Mouse (Mus musculus) neural tube, embryonic 13.5 days (tissue): Measurements from ENCODE around the gene Prg3. TPM values are rescaled to one million over a fixed set of nuclear protein-coding genes. Genes with fewer than 3 reads are reported as not detected.

Experiments used
- ATAC-seq: fragments of 200-750 bp; cut with Nextera tagmentation; 2 replicates; pipeline ENCODE4 v1.8.0; 2017; ENCODE audit warnings: low read depth, mild to moderate bottlenecking, moderate TSS enrichment, moderate library complexity
- H3K27ac ChIP-seq: fragments of 300-500 bp; sonication (generic); replicated peaks from 2 replicates; pipeline ENCODE4 v1.5.1; 2015; ENCODE audit warnings: moderate library complexity, mild to moderate bottlenecking, inconsistent platforms
- H3K27me3 ChIP-seq: fragments of 300-500 bp; sonication (generic); 2 replicates; pipeline ENCODE4 v1.6.1; 2015; ENCODE audit warnings: mild to moderate bottlenecking, inconsistent platforms
- H3K36me3 ChIP-seq: fragments of 300-500 bp; sonication (generic); 2 replicates; pipeline ENCODE4 v1.6.1; 2015; ENCODE audit warnings: mild to moderate bottlenecking, inconsistent platforms
- H3K4me1 ChIP-seq: fragments of 300-500 bp; sonication (generic); replicated peaks from 2 replicates; pipeline ENCODE4 v1.6.1; 2015; ENCODE audit warnings: inconsistent platforms
- H3K4me2 ChIP-seq: fragments of 300-500 bp; sonication (generic); 2 replicates; pipeline ENCODE4 v1.6.1; 2015; ENCODE audit warnings: inconsistent platforms, mild to moderate bottlenecking, moderate library complexity
- H3K4me3 ChIP-seq: fragments of 300-500 bp; sonication (generic); 2 replicates; pipeline ENCODE4 v1.5.1; 2015; ENCODE audit warnings: mild to moderate bottlenecking, inconsistent platforms
- H3K9ac ChIP-seq: fragments of 300-500 bp; sonication (generic); 2 replicates; pipeline ENCODE4 v1.6.1; 2015; ENCODE audit warnings: moderate library complexity, mild to moderate bottlenecking, inconsistent platforms
- H3K9me3 ChIP-seq: fragments of 300-500 bp; sonication (generic); 2 replicates; pipeline ENCODE4 v1.6.1; 2016; ENCODE audit warnings: inconsistent platforms
- WGBS: fragments of 180-500 bp; shearing (Covaris S2); methylation state at CpG from one replicate; pipeline ENCODE4 v1.1.7; 2015; 5-methylcytosine and 5-hydroxymethylcytosine counted together
- polyA plus RNA-seq: library from polyadenylated mRNA; unstranded; fragments of >200 nt; fragmentation: Nextera tagmentation; extraction: Ambion mirVana; gene quantifications from 2 replicates; pipeline ENCODE4 v1.2.1, GENCODE M21; 2015

The Prg3 gene
- not detected in 2 replicates for polyA plus RNA-seq

DNA sequence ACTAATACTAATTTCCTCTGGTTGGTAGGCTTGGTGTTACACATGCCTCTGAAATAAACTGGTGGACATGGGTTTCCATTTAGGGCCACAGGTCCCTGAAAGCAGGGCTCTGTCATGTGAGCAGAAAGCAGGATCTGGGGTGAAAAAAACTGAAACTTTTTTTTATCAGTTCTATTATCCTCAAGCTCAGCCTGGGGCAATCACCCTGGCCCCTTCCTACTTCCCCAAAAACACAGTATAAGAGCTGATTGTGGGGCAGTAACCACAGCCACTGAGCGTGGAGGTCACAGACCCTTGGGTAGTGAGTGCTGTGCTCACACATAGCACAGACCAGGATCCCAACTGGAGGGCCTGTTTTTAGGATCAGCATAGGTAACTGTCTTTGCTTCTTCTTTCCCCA lies at the start of gene Prg3:
TSS of gene Prg3 (plus strand) at position 286 of the 400 bp plus-strand sequence.
- Histone ChIP-seq H3K27me3 (no peaks in the 10 kb centered on the region), H3K4me3 (no peak within 1 kb of the TSS), H3K27ac (no peak within 1 kb of the TSS), H3K36me3 (no peaks in the 10 kb centered on the region), H3K9me3 (no peaks in the 10 kb centered on the region), H3K9ac (no peak within 1 kb of the TSS), H3K4me2 (no peak within 1 kb of the TSS), H3K4me1 (no peaks in the 10 kb centered on the region)
- WGBS: 83% methylated on average over 1 of the region's 1 CpGs
- ATAC-seq: no peak

GRCm38 (mm10) chr2:84938249-84938946 lies 49.6 kb upstream of the Prg3 start:
- peak overlapping the region; percentile 51 for H3K4me2 ChIP-seq
- H3K9ac ChIP-seq: no peak overlapping the region
- no peaks in the 10 kb centered on the region for H3K36me3 ChIP-seq
- no peak overlapping the region for H3K4me3 ChIP-seq
- no peak for ATAC-seq
- H3K4me1 ChIP-seq: peaks cover 3% of the 10 kb centered on the region; the same call in 1 of the 2 replicates
- H3K27me3 ChIP-seq: no peaks in the 10 kb centered on the region
- no peaks in the 10 kb centered on the region for H3K9me3 ChIP-seq
- no peak overlapping the region for H3K27ac ChIP-seq
- WGBS: 89% methylated on average over 5 of the region's 5 CpGs

GRCm38 (mm10) chr2:84939306-84939705 lies 48.7 kb upstream of the Prg3 start:
- Histone ChIP-seq H3K27ac (no peak overlapping the region), H3K27me3 (no peaks in the 10 kb centered on the region), H3K4me1 (peaks cover 3% of the 10 kb centered on the region; the same call in 1 of the 2 replicates), H3K4me2 (no peak overlapping the region), H3K9ac (no peak overlapping the region), H3K36me3 (no peaks in the 10 kb centered on the region), H3K9me3 (no peaks in the 10 kb centered on the region), H3K4me3 (no peak overlapping the region)
- WGBS: 88% methylated on average over 3 of the region's 3 CpGs
- ATAC-seq: no peak

DNA sequence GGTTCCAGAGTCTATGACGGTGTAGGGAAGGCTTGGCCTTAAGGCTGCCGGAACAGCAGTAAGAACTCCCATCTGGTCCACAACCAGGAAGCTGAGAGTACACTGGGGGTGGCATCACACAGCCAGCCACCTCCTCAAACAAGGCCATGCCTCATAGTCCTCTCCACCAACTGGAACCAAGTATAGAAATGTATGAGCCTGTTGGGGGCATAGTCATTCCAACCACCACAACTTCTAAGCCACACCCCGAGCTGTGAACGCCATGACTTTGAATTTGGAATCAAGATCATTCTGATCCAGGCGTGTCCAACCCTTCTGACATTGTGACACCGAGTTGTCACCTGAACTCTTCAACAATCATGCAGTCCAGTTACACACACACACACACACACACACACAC lies 48.3 kb upstream of the Prg3 start:
- H3K27ac ChIP-seq: no peak overlapping the region
- H3K4me2 ChIP-seq: no peak overlapping the region
- H3K4me1 ChIP-seq: peaks cover 3% of the 10 kb centered on the region; the same call in 1 of the 2 replicates
- H3K36me3 ChIP-seq: no peaks in the 10 kb centered on the region
- ATAC-seq: no peak
- no peak overlapping the region for H3K9ac ChIP-seq
- 95% methylated on average over 6 of the region's 6 CpGs for WGBS
- no peaks in the 10 kb centered on the region for H3K27me3 ChIP-seq
- no peaks in the 10 kb centered on the region for H3K9me3 ChIP-seq
- H3K4me3 ChIP-seq: no peak overlapping the region

- no peaks in the 10 kb centered on the region for H3K27me3 ChIP-seq
- H3K9me3 ChIP-seq: no peaks in the 10 kb centered on the region
- no peak overlapping the region for H3K27ac ChIP-seq
- no peak overlapping the region for H3K4me3 ChIP-seq
- no peak overlapping the region for H3K9ac ChIP-seq
- H3K4me2 ChIP-seq: no peak overlapping the region
- H3K36me3 ChIP-seq: no peaks in the 10 kb centered on the region
- no peak for ATAC-seq
- WGBS: 80% methylated on average over 2 of the region's 2 CpGs
- no peaks in the 10 kb centered on the region for H3K4me1 ChIP-seq
Observed at GRCm38 (mm10) chr2:84941332-84941731, 46.7 kb upstream of the Prg3 start.

GRCm38 (mm10) chr2:84941795-84942194 lies 46.2 kb upstream of the Prg3 start:
- ATAC-seq: no peak
- Histone ChIP-seq H3K4me2 (no peak overlapping the region), H3K9ac (no peak overlapping the region), H3K36me3 (no peaks in the 10 kb centered on the region), H3K4me3 (no peak overlapping the region), H3K9me3 (no peaks in the 10 kb centered on the region), H3K27ac (no peak overlapping the region), H3K4me1 (no peaks in the 10 kb centered on the region), H3K27me3 (no peaks in the 10 kb centered on the region)
- WGBS: 94% methylated on average over 4 of the region's 4 CpGs

DNA sequence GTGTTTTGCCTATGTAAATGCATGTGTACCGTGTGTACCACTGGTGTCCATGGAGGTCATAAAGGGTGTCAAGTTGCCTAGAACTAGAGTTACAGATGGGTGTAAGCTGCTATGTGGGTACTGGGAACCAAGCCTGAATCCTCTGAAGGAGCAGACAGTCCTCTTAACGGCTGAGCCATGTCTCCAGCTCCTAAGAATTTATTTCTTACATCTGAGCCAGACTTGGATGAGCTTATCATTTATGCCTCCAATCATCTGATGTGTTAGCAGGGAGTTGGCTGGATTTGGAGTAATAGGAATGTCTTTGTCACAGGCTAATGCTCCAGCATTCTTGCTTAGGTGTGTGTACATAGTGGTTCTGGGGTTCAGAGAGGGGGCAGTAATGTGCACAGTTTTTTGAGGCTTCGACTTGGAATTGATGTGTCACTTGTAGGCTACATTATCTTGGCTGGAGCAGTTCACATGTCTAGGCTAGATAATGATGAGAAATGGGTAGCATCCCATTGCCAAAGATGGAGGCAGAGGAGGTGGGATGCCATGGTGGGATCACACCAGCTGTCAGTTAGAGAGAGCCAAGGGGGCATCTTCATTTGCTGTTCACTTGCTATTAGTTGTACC lies 40.8 kb upstream of the Prg3 start:
- Histone ChIP-seq H3K4me2 (no peak overlapping the region), H3K9me3 (no peaks in the 10 kb centered on the region), H3K27ac (no peak overlapping the region), H3K36me3 (no peaks in the 10 kb centered on the region), H3K4me3 (no peak overlapping the region), H3K4me1 (no peaks in the 10 kb centered on the region), H3K27me3 (no peaks in the 10 kb centered on the region), H3K9ac (no peak overlapping the region)
- WGBS: 90% methylated on average over 3 of the region's 3 CpGs
- no peak for ATAC-seq

- WGBS: 90% methylated on average over 7 of the region's 7 CpGs
- H3K27ac ChIP-seq: no peak overlapping the region
- no peaks in the 10 kb centered on the region for H3K36me3 ChIP-seq
- no peaks in the 10 kb centered on the region for H3K27me3 ChIP-seq
- H3K9me3 ChIP-seq: no peaks in the 10 kb centered on the region
- no peaks in the 10 kb centered on the region for H3K4me1 ChIP-seq
- no peak overlapping the region for H3K9ac ChIP-seq
- ATAC-seq: no peak
- H3K4me2 ChIP-seq: no peak overlapping the region
- no peak overlapping the region for H3K4me3 ChIP-seq
Observed at GRCm38 (mm10) chr2:84948252-84948651, 39.8 kb upstream of the Prg3 start.

DNA sequence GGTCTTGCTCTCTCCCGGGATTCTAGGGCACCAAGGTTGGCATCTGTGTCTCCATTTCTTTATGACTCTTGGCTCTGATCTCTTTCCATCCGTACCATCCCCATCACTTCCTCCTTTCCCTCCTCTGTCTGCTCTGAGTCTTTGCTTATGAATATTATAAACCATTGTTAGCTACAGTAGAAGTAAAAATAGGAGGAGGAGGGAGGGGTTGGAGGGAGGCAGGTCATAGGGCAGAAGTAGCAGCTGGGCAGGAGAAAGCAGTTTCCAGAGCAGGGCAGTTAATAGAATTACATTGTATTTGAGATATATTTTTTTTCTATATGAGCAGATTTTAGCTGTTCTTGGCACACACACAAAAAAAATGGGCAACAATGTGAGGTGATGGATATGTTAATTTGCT lies 39.3 kb upstream of the Prg3 start:
- Histone ChIP-seq H3K4me2 (no peak overlapping the region), H3K9me3 (no peaks in the 10 kb centered on the region), H3K27ac (no peak overlapping the region), H3K36me3 (no peaks in the 10 kb centered on the region), H3K4me3 (no peak overlapping the region), H3K4me1 (no peaks in the 10 kb centered on the region), H3K27me3 (no peaks in the 10 kb centered on the region), H3K9ac (no peak overlapping the region)
- 81% methylated on average over 2 of the region's 2 CpGs for WGBS
- ATAC-seq: no peak

GRCm38 (mm10) chr2:84951027-84951426 lies 37.0 kb upstream of the Prg3 start:
- Histone ChIP-seq H3K36me3 (no peaks in the 10 kb centered on the region), H3K9ac (no peak overlapping the region), H3K27me3 (no peaks in the 10 kb centered on the region), H3K4me3 (no peak overlapping the region), H3K9me3 (no peaks in the 10 kb centered on the region), H3K4me1 (no peaks in the 10 kb centered on the region), H3K4me2 (no peak overlapping the region), H3K27ac (no peak overlapping the region)
- ATAC-seq: no peak
- WGBS: 93% methylated on average over 8 of the region's 8 CpGs

GRCm38 (mm10) chr2:84952251-84952650 lies 35.8 kb upstream of the Prg3 start:
- no peak overlapping the region for H3K9ac ChIP-seq
- no peak overlapping the region for H3K4me3 ChIP-seq
- WGBS: 97% methylated on average over 1 of the region's 1 CpGs
- no peak for ATAC-seq
- H3K36me3 ChIP-seq: no peaks in the 10 kb centered on the region
- no peak overlapping the region for H3K27ac ChIP-seq
- H3K4me2 ChIP-seq: no peak overlapping the region
- no peaks in the 10 kb centered on the region for H3K9me3 ChIP-seq
- no peaks in the 10 kb centered on the region for H3K4me1 ChIP-seq
- H3K27me3 ChIP-seq: no peaks in the 10 kb centered on the region

- Histone ChIP-seq H3K27me3 (no peaks in the 10 kb centered on the region), H3K9ac (no peak overlapping the region), H3K9me3 (no peaks in the 10 kb centered on the region), H3K27ac (no peak overlapping the region), H3K4me1 (no peaks in the 10 kb centered on the region), H3K4me3 (no peak overlapping the region), H3K36me3 (no peaks in the 10 kb centered on the region), H3K4me2 (no peak overlapping the region)
- ATAC-seq: no peak
- 83% methylated on average over 4 of the region's 4 CpGs for WGBS
Observed at GRCm38 (mm10) chr2:84952693-84953092, 35.3 kb upstream of the Prg3 start.

DNA sequence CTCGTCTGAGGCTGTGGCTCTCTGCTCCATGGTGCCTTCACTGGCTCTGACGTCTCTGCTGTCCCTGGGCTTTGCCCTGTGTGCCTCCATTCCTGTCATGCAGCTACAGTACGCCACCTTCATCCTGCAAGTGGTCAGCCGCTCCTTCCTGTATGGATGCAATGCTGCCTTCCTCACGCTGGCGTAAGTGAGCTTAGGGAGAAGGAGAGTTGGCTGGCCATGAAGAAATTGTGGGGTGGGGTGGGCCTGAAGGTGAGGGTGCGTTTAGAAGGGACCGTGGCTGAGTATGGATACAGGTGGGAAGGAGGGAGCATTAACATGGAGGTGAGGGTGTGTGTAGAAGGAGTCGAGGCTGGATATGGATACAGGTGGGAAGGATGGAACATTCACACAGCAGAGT lies 32.6 kb upstream of the Prg3 start:
- ATAC-seq: no peak
- Histone ChIP-seq H3K36me3 (no peaks in the 10 kb centered on the region), H3K9me3 (no peaks in the 10 kb centered on the region), H3K4me3 (no peak overlapping the region), H3K27me3 (no peaks in the 10 kb centered on the region), H3K27ac (no peak overlapping the region), H3K4me1 (no peaks in the 10 kb centered on the region), H3K9ac (no peak overlapping the region), H3K4me2 (no peak overlapping the region)
- WGBS: 92% methylated on average over 9 of the region's 9 CpGs
